Mouse (Mus musculus): ENCODE data around the gene Frmd4b. TPM values are rescaled to one million over a fixed set of nuclear protein-coding genes. Genes with fewer than 3 reads are reported as not detected.

The Frmd4b gene
- polyA plus RNA-seq, 1 experiment from 2014 or later, result 46.3 TPM

DNA sequence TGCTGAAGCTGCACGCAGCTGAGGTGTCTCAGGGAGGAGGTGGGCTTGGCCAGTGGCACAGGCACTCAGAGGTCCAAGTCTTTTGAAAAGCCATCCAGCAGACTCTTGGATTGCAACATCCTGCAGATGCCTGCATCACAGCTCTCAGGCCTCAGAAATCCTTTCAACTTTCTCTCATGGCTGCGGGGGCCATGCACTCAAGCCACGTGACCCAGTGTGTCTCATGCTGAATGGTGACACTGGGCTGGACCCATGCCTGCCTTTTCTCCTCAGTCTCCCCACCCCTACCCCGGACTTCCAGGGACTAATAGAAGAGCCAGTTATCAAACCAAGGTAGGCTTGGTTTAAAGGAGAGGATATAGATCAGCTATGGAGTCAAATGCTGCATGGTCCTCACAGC, 66.2 kb downstream of the Frmd4b start:
- WGBS, result 87% methylated on average over 4 of the region's 4 CpGs
- H3K4me3 ChIP-seq, result no peak overlapping the region
- peaks cover 5% of the 10 kb centered on the region for H3K36me3 ChIP-seq
- H3K27ac ChIP-seq, result no peak overlapping the region
- H3K27me3 ChIP-seq (replicated peaks), result no peaks in the 10 kb centered on the region
- no peak overlapping the region for H3K9ac ChIP-seq
- 0 out of 2 replicates have a peak, but pooled peaks cover 6% of the 10 kb centered on the region for H3K9me3 ChIP-seq
- H3K4me2 ChIP-seq (replicated peaks), result no peak overlapping the region
- no peak for ATAC-seq (ENCODE audit: low FRiP score, low read depth)
- peaks cover 38% of the 10 kb centered on the region for H3K4me1 ChIP-seq

- 80% methylated on average over 2 of the region's 2 CpGs for WGBS
- no peak overlapping the region for H3K4me3 ChIP-seq
- H3K27ac ChIP-seq, result no peak overlapping the region
- no peak for ATAC-seq (ENCODE audit: low FRiP score, low read depth)
- no peaks in the 10 kb centered on the region for H3K9me3 ChIP-seq
- H3K27me3 ChIP-seq (replicated peaks), result no peaks in the 10 kb centered on the region
- H3K4me1 ChIP-seq, result no peaks in the 10 kb centered on the region
- H3K9ac ChIP-seq, result no peak overlapping the region
- no peaks in the 10 kb centered on the region for H3K36me3 ChIP-seq
- no peak overlapping the region for H3K4me2 ChIP-seq (replicated peaks)
These were observed 76.9 kb downstream of the Frmd4b start for GRCm38 (mm10) chr6:97540458-97540857.

DNA sequence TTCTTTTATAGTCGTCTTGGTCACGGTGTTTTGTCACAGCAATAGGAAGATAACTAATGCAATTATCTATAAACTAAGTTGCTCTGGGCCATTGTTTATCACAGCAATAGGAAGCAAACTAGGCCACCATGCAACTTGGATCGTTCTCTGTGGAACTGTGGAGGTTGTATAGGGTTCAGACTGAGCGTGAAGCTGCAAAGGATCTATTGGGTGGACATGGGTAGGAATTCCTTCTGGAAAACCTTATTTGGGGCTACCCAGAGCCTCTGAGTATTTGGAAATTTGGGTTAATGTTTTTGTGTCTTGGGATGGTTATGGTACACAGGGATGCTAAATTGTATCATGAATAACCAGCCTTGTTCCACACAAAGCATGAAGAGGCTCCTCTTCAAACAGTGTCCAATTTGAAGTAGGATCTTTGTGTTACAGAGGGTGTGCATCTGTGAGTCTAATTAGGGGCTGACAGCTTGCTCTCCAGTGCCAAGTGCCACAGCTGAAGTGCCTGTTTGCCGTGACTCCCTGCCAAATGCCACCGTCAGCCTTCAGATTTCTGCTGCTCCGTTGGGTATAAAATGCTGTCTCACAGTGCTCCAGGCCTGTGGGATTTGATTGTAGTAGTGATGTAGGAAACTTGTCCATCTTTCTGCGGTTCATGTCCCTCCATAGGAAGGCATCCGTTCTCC, 81.4 kb downstream of the Frmd4b start:
- 0 out of 2 replicates have a peak, but pooled peaks have one; percentile 25 for ATAC-seq (ENCODE audit: low FRiP score, low read depth)
- 73% methylated on average over 9 of the region's 9 CpGs for WGBS
- no peak overlapping the region for H3K4me2 ChIP-seq (replicated peaks)
- 0 out of 2 replicates have a peak, but pooled peaks cover 2% of the 10 kb centered on the region for H3K36me3 ChIP-seq
- 0 out of 2 replicates have a peak, but pooled peaks cover 4% of the 10 kb centered on the region for H3K4me1 ChIP-seq
- H3K27me3 ChIP-seq (replicated peaks), result no peaks in the 10 kb centered on the region
- H3K9me3 ChIP-seq, result no peaks in the 10 kb centered on the region
- no peak overlapping the region for H3K4me3 ChIP-seq
- H3K9ac ChIP-seq, result no peak overlapping the region
- no peak overlapping the region for H3K27ac ChIP-seq

DNA sequence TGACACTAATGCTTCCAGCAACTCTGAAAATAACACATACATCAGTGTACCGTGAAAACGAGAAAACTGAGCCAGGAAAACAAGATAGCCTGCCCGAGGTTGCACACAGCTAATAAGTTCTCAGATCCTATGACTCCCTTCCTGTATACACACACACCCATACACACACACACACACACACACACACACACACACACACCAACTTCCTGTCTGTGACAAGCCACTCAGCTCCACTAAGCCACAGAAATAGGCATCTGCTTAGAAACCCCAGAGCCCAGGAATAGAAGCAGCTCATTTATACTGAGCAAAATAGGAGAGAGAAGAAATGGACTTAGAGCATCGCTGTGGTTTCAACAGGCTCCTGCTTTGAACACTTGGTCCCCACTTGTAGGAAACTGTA, 86.3 kb downstream of the Frmd4b start:
- Histone ChIP-seq H3K4me3 (no peak overlapping the region), H3K9me3 (no peaks in the 10 kb centered on the region), H3K9ac (no peak overlapping the region), H3K27me3 (replicated peaks) (no peaks in the 10 kb centered on the region), H3K4me2 (replicated peaks) (no peak overlapping the region), H3K4me1 (peaks cover 22% of the 10 kb centered on the region), H3K36me3 (0 out of 2 replicates have a peak, but pooled peaks cover 2% of the 10 kb centered on the region), H3K27ac (no peak overlapping the region)
- 84% methylated on average over 4 of the region's 4 CpGs for WGBS
- no peak for ATAC-seq (ENCODE audit: low FRiP score, low read depth)

DNA sequence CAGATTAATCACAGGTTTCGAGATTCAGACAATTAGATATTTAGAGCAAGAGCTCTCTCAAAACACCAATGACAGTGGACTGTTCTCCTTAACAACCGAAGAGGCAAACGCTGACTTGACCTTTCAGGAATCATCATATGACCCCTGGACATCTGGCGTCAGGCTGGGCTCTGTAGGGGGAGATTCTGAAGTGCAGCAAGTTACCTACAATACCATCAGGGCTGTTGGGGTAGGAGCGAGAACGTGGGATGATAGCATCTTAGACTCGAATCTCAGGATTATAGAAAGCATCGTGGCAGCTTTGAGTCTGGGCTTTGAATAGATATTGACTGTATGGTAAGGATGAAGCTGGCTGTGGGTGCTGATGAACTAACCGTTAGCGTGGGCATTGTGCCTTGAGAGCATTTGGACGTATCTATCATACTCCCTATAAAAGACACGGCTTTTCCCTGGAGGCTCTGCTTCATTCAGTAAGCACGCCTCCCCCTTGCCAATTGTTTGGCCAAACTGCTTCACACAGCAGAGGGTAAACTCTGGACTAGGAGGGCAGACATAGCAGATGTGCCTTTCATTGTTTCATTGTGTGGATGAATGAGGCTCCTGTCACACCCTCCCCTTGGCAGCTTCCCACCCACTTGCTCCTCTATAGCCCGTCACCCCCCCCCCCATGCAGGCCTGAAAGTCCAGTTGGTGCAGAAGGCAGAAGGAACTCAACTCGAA, 88.2 kb downstream of the Frmd4b start:
- H3K9me3 ChIP-seq, result no peaks in the 10 kb centered on the region
- WGBS, result 12% methylated on average over 15 of the region's 15 CpGs
- ATAC-seq (ENCODE audit: low FRiP score, low read depth), result peak; percentile 93
- no peak overlapping the region for H3K9ac ChIP-seq
- H3K36me3 ChIP-seq, result 0 out of 2 replicates have a peak, but pooled peaks cover 2% of the 10 kb centered on the region
- H3K4me2 ChIP-seq (replicated peaks), result peak overlapping the region; percentile 42
- H3K4me1 ChIP-seq, result peaks cover 32% of the 10 kb centered on the region
- no peak overlapping the region for H3K4me3 ChIP-seq
- H3K27ac ChIP-seq, result peak overlapping the region; percentile 59
- no peaks in the 10 kb centered on the region for H3K27me3 ChIP-seq (replicated peaks)

DNA sequence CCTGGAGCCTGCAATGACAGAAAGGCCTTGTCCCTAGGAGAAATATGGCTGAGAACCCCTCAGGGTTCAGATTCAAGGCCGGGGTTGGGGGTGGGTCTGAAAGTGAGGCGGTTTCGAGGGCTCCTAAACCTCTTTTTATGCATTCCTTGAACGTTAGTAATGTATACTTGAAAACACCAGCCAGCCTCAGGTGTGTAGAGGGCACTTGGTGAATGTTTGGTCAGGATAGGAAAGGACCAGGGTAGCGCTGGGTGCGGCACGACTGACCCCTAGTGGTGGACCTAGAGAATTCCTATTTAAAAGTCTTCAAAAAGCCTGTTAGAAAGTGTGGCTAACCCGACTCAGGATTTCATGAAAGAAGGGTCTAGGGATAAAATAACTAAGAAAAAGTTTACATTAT, 91.2 kb downstream of the Frmd4b start:
- H3K27me3 ChIP-seq (replicated peaks), result no peaks in the 10 kb centered on the region
- H3K9ac ChIP-seq, result no peak overlapping the region
- H3K9me3 ChIP-seq, result no peaks in the 10 kb centered on the region
- 18% methylated on average over 8 of the region's 8 CpGs for WGBS
- no peak overlapping the region for H3K4me2 ChIP-seq (replicated peaks)
- H3K4me3 ChIP-seq, result no peak overlapping the region
- peaks cover 42% of the 10 kb centered on the region for H3K4me1 ChIP-seq
- no peak overlapping the region for H3K27ac ChIP-seq
- no peaks in the 10 kb centered on the region for H3K36me3 ChIP-seq
- ATAC-seq (ENCODE audit: low FRiP score, low read depth), result no peak

- no peak overlapping the region for H3K9ac ChIP-seq
- no peaks in the 10 kb centered on the region for H3K27me3 ChIP-seq (replicated peaks)
- ATAC-seq (ENCODE audit: low FRiP score, low read depth), result peak; percentile 23
- no peaks in the 10 kb centered on the region for H3K36me3 ChIP-seq
- H3K4me1 ChIP-seq, result peaks cover 30% of the 10 kb centered on the region
- H3K4me3 ChIP-seq, result no peak overlapping the region
- H3K27ac ChIP-seq, result no peak overlapping the region
- H3K4me2 ChIP-seq (replicated peaks), result no peak overlapping the region
- WGBS, result 3% methylated on average over 11 of the region's 11 CpGs
- no peaks in the 10 kb centered on the region for H3K9me3 ChIP-seq
These were observed 94.2 kb downstream of the Frmd4b start for GRCm38 (mm10) chr6:97523118-97523517.

DNA sequence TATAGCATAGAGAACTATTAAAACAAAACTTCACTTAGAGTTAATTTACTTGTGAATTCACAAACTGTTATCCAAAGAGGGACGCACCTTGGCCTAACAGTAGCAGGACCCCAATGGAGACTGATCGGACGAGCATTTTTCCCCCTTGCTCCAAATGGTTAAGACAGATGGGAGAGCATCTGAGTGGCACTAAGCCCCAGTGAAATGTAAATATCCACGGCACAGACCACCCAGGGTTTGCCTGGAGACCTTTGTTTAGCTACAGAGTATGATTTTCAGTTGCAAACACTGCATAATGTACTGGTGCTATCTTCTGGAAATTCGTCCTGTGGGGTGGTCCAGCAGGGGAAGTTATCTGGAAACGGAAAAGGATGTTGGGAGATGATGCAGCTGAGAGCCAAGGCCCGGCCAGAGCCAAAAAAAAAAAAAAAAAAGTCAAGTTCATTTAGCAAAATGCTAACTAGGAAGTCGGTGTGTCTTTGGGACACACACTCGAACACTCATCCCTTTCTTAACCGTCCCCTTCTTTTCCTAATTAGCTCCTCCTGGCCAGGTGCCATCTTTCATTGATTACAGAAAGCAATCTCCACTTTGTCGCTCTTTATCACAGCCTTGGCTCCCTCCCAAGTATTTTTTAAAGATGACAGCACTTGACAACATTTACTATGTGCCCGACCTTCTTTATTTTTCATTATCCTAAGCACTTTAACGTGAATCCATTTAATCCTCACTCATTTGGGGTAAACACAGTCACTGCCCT, 95.9 kb downstream of the Frmd4b start:
- 51% methylated on average over 13 of the region's 13 CpGs for WGBS
- Histone ChIP-seq H3K4me1 (peaks cover 39% of the 10 kb centered on the region), H3K27ac (no peak overlapping the region), H3K9me3 (no peaks in the 10 kb centered on the region), H3K4me3 (no peak overlapping the region), H3K36me3 (no peaks in the 10 kb centered on the region), H3K27me3 (replicated peaks) (no peaks in the 10 kb centered on the region), H3K9ac (no peak overlapping the region), H3K4me2 (replicated peaks) (no peak overlapping the region)
- ATAC-seq (ENCODE audit: low FRiP score, low read depth), result no peak; the same call in 1 of the 2 replicates

DNA sequence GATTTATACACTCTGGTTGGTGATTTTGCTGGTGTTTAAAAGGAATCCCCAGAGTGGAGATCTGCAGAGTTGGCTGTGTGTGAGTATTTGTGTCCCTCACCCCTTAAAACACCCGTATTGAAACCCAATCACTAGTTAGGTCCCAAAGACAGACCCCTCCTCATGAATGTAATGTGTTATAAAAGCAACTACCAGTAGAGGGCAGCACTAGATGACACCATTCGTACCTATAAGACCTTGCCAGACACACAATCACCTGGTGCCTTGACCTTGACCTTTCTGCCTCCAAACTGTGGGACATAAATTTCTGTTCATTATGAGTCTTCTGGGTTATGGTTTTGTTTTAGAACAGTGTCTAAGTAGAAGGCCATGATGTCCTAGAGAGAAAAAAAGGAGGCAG, 96.8 kb downstream of the Frmd4b start:
- no peaks in the 10 kb centered on the region for H3K9me3 ChIP-seq
- H3K4me1 ChIP-seq, result peaks cover 39% of the 10 kb centered on the region
- no peaks in the 10 kb centered on the region for H3K36me3 ChIP-seq
- no peak for ATAC-seq (ENCODE audit: low FRiP score, low read depth)
- H3K4me3 ChIP-seq, result no peak overlapping the region
- H3K27me3 ChIP-seq (replicated peaks), result no peaks in the 10 kb centered on the region
- no peak overlapping the region for H3K27ac ChIP-seq
- no peak overlapping the region for H3K4me2 ChIP-seq (replicated peaks)
- WGBS, result 44% methylated on average over 2 of the region's 2 CpGs
- H3K9ac ChIP-seq, result no peak overlapping the region

DNA sequence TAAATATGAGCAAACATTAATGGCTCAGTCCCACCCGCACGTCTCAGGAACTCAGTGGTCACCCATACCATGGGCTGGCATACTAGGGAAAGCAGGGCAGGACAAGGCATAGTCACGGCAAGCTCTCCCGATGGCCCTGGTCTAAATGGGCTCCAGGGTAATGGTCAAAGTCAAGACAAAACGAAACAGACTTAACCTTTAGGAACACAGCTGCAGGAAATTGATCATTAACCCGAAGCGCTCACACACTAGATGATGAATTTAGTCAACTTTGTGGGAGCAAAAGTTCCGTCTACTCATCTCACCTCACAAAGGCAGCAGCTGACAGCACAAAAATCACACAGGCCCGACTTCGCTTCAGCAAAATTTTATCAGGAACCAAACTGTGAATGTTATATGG, 97.8 kb downstream of the Frmd4b start:
- H3K9me3 ChIP-seq, result no peaks in the 10 kb centered on the region
- H3K36me3 ChIP-seq, result no peaks in the 10 kb centered on the region
- H3K27ac ChIP-seq, result no peak overlapping the region
- H3K27me3 ChIP-seq (replicated peaks), result no peaks in the 10 kb centered on the region
- no peak overlapping the region for H3K4me2 ChIP-seq (replicated peaks)
- peaks cover 33% of the 10 kb centered on the region for H3K4me1 ChIP-seq
- no peak for ATAC-seq (ENCODE audit: low FRiP score, low read depth)
- no peak overlapping the region for H3K9ac ChIP-seq
- 88% methylated on average over 10 of the region's 10 CpGs for WGBS
- no peak overlapping the region for H3K4me3 ChIP-seq

DNA sequence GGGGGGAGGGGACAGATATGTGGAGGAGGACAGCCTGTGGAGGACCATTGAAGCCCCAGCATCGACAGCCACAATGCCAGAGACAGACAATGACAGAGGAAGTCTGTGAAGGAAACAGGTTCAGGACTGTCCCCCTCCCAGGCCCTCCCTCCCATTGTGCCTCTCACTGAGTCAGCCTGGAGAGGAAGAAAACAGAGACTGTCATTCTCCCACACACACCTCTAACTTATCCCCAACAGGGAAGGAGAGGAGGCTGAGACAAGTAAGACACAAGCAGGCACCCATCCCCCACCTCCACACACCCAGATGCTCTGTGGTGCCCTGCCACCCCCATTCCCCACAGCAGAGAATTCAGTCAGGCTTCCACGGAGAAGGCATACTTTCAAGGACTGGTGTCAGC, 98.9 kb downstream of the Frmd4b start:
- no peak overlapping the region for H3K4me2 ChIP-seq (replicated peaks)
- 8% methylated on average over 2 of the region's 2 CpGs for WGBS
- H3K27me3 ChIP-seq (replicated peaks), result no peaks in the 10 kb centered on the region
- no peak overlapping the region for H3K27ac ChIP-seq
- peaks cover 22% of the 10 kb centered on the region for H3K4me1 ChIP-seq
- no peaks in the 10 kb centered on the region for H3K9me3 ChIP-seq
- H3K4me3 ChIP-seq, result no peak overlapping the region
- no peak overlapping the region for H3K9ac ChIP-seq
- no peak for ATAC-seq (ENCODE audit: low FRiP score, low read depth)
- no peaks in the 10 kb centered on the region for H3K36me3 ChIP-seq

DNA sequence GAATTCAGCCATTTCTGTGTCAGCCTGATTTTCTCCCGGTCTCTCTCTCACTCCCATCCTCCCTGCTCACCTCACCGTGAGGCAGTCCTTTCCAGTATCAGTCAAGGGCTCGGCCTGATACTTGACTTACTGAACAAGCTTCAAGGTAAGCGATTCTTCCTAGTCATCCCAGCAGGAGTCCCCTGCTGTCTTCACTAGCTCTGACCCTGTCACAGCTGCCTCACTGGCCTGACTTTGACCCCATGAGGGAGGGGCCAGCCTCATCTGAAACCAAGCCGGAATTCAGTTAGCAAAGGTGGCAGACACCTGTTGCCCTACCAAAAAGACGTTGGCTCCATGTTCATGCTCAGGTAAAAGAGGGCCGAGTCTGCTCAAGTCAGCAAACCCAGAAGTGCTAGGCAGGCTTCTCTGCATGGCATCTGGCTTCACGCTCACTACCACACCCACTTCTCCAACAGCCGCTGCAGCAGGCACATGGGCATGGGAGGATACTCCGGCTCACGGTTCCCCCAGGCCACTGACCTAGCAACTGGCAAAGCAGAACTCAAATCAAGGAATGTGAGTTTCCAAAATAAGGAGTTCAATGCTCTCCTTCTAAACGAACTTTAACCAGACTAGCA, 99.6 kb downstream of the Frmd4b start:
- no peak overlapping the region for H3K4me2 ChIP-seq (replicated peaks)
- no peak overlapping the region for H3K27ac ChIP-seq
- H3K9ac ChIP-seq, result no peak overlapping the region
- peaks cover 19% of the 10 kb centered on the region for H3K4me1 ChIP-seq
- ATAC-seq (ENCODE audit: low FRiP score, low read depth), result no peak
- no peak overlapping the region for H3K4me3 ChIP-seq
- no peaks in the 10 kb centered on the region for H3K36me3 ChIP-seq
- no peaks in the 10 kb centered on the region for H3K9me3 ChIP-seq
- WGBS, result 38% methylated on average over 12 of the region's 12 CpGs
- no peaks in the 10 kb centered on the region for H3K27me3 ChIP-seq (replicated peaks)
